Mouse (Mus musculus): ENCODE results near the gene Olfr63. TPM values are rescaled to one million over a fixed set of nuclear protein-coding genes. Genes with fewer than 3 reads are reported as not detected.

The Olfr63 gene
- polyA plus RNA-seq (2014; fragmentation: Illumina TruSeq; extraction: RNeasy Lipid Tissue Mini Kit (QIAGEN cat#74804); ENCODE audit: insufficient read depth, low read depth, low replicate concordance), result not detected

DNA sequence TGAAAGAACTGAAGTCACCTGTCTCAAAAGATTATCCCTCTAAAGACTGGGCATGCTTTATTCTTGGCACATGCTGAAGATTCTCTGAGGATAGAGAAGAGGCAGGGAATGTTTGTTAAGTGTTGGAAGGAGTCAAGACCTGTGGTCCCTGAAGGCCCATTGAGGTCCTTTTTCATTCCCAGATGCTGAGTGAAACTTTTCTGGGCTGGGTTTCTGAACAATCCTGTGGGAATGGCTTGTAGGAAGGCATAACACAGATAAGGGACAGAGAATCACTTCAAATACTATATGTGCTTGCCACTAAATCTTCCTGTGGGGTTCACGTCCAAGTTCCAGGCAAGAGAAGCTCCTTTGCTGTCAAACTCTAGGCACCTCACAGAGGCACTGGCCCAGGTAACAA, at the start of gene Olfr63:
Gene Olfr63, plus strand, starts transcription at position 301 of the 400 bp plus-strand sequence.

GRCm38 (mm10) chr17:33221590-33221989, 42.9 kb upstream of the Olfr63 start, which contains the start of gene Olfr1564:
Gene Olfr1564 (minus strand): TSS chr17:33221690.

GRCm38 (mm10) chr17:33254530-33255318, 9.8 kb upstream of the Olfr63 start, which contains the start of gene Zfp955a:
Gene Zfp955a (minus strand): TSS chr17:33255145.

DNA sequence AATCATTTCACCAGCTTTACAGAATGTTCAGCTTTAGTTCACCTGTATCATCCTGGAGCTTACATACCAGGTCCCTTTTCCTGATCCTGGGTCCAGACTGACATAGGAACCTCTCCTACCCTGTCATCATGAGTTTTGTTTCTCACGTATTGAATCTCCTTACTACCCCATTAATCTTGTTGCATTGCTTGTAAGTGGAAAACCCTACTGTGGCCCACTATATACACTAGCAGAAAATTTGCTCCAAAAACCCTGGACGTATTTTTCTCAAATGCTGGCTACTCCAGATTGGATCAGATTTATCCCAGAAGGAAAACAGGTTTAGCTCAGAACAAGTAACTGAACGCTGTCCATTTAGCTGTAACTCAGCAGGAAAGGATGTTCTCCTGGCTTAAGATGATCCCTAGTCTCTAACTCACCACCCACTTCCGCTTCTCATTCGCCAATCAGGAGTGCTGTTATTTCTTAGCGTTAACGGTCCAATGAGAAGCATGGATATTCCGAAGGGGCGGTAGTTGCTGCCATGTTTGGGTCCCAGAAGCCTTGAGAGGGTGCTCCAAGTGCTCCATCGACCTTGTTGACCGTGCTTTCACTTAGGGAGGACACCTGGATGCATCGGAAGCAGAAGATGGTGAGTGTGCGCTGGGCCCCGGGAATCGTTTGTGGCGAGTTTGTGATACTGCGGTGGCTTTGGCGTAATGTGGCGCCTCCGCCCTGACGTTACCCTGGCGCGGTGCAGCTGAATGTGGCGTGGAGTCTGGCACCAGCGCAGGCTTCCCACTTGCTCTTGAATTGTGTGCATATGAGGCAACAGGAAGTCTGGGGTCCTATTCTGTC, 24.8 kb downstream of the Olfr63 start, which contains the start of gene Zfp955b:
Gene Zfp955b, plus strand, starts transcription at position 506 of the 837 bp plus-strand sequence.

Other genes with a start within 250 kb of the Olfr63 start
- gene Zfp763, start 231.3 kb upstream of the Olfr63 start, polyA plus RNA-seq (2014; fragmentation: Illumina TruSeq; extraction: RNeasy Lipid Tissue Mini Kit (QIAGEN cat#74804); ENCODE audit: insufficient read depth, low read depth, low replicate concordance), result 4.0 TPM
- gene 4921501E09Rik, start 196.6 kb upstream of the Olfr63 start, polyA plus RNA-seq (2014; fragmentation: Illumina TruSeq; extraction: RNeasy Lipid Tissue Mini Kit (QIAGEN cat#74804); ENCODE audit: insufficient read depth, low read depth, low replicate concordance), result not detected
- 3.2 TPM for gene Zfp563, start 175.4 kb upstream of the Olfr63 start, polyA plus RNA-seq (2014; fragmentation: Illumina TruSeq; extraction: RNeasy Lipid Tissue Mini Kit (QIAGEN cat#74804); ENCODE audit: insufficient read depth, low read depth, low replicate concordance)
- gene Morc2b, start 125.0 kb upstream of the Olfr63 start, polyA plus RNA-seq (2014; fragmentation: Illumina TruSeq; extraction: RNeasy Lipid Tissue Mini Kit (QIAGEN cat#74804); ENCODE audit: insufficient read depth, low read depth, low replicate concordance), result not detected
- not detected for gene Olfr55, start 96.2 kb upstream of the Olfr63 start, polyA plus RNA-seq (2014; fragmentation: Illumina TruSeq; extraction: RNeasy Lipid Tissue Mini Kit (QIAGEN cat#74804); ENCODE audit: insufficient read depth, low read depth, low replicate concordance)
- gene Olfr239, start 73.4 kb upstream of the Olfr63 start, polyA plus RNA-seq (2014; fragmentation: Illumina TruSeq; extraction: RNeasy Lipid Tissue Mini Kit (QIAGEN cat#74804); ENCODE audit: insufficient read depth, low read depth, low replicate concordance), result not detected
- gene Olfr1564, start 43.0 kb upstream of the Olfr63 start, polyA plus RNA-seq (2014; fragmentation: Illumina TruSeq; extraction: RNeasy Lipid Tissue Mini Kit (QIAGEN cat#74804); ENCODE audit: insufficient read depth, low read depth, low replicate concordance), result 0.08 TPM
- gene Zfp955a, start 9.5 kb upstream of the Olfr63 start, polyA plus RNA-seq (2014; fragmentation: Illumina TruSeq; extraction: RNeasy Lipid Tissue Mini Kit (QIAGEN cat#74804); ENCODE audit: insufficient read depth, low read depth, low replicate concordance), result 4.4 TPM
- gene Zfp955b, start 24.9 kb downstream of the Olfr63 start, polyA plus RNA-seq (2014; fragmentation: Illumina TruSeq; extraction: RNeasy Lipid Tissue Mini Kit (QIAGEN cat#74804); ENCODE audit: insufficient read depth, low read depth, low replicate concordance), result 2.7 TPM
- gene Zfp81, start 94.2 kb downstream of the Olfr63 start, polyA plus RNA-seq (2014; fragmentation: Illumina TruSeq; extraction: RNeasy Lipid Tissue Mini Kit (QIAGEN cat#74804); ENCODE audit: insufficient read depth, low read depth, low replicate concordance), result 2.8 TPM
- gene Zfp101, start 130.0 kb downstream of the Olfr63 start, polyA plus RNA-seq (2014; fragmentation: Illumina TruSeq; extraction: RNeasy Lipid Tissue Mini Kit (QIAGEN cat#74804); ENCODE audit: insufficient read depth, low read depth, low replicate concordance), result 4.5 TPM
- not detected for gene Actl9, start 168.2 kb downstream of the Olfr63 start, polyA plus RNA-seq (2014; fragmentation: Illumina TruSeq; extraction: RNeasy Lipid Tissue Mini Kit (QIAGEN cat#74804); ENCODE audit: insufficient read depth, low read depth, low replicate concordance)